Mouse (Mus musculus): ENCODE measurements around the gene Rtn4. TPM values are rescaled to one million over a fixed set of nuclear protein-coding genes. Genes with fewer than 3 reads are reported as not detected.
A peak's percentile ranks its signal among the peaks of the same experiment; 100 is the strongest.

The Rtn4 gene
- polyA plus RNA-seq, 1 experiment, result 72.2 TPM

- Histone ChIP-seq H3K27ac (ENCODE audit: insufficient read depth, low read depth, low read length) (no peak overlapping the region), H3K4me3 (ENCODE audit: insufficient read depth, low read depth, low read length) (no peak overlapping the region), H3K27me3 (replicated peaks; ENCODE audit: control insufficient read depth, insufficient read depth, low read length) (no peaks in the 10 kb centered on the region), H3K4me1 (ENCODE audit: control insufficient read depth, insufficient read depth, low read length) (peaks cover under 1% of the 10 kb centered on the region), H3K36me3 (ENCODE audit: control insufficient read depth, insufficient read depth, low read length) (no peaks in the 10 kb centered on the region)
- DNase-seq, result no peak
- TF ChIP-seq POLR2A (IDR thresholded peaks at IDR 0.05; ENCODE audit: low read depth, low read length) (no peak), CTCF (conservative IDR thresholded peaks at IDR 0.05; ENCODE audit: insufficient read depth, insufficient read length, low read depth, low read length) (no peak; the same call in 1 of the 2 replicates)
These were observed 16.8 kb downstream of the Rtn4 start for GRCm38 (mm10) chr11:29709512-29709911.

DNA sequence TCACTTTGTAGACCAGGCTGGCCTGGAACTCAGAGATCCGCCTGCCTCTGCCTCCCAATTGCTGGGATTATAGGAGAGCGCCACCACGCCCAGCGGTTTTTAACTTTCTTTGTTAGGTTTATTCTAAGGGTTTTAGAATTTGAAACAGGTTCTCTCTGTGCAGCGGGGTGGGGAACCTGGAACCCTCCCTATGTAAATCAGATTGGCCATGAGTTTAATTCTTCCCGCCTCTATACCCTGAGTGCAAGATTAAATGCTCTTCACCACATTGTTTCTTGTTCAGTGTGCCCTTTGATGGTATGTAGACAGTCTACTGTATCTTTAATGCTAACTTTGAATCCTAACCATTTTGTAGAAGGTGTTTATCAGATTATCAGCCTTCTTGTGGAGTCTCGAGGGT lies 21.4 kb downstream of the Rtn4 start:
- 89% methylated on average over 7 of the region's 7 CpGs for WGBS
- no peak for DNase-seq
- H3K27ac ChIP-seq (ENCODE audit: insufficient read depth, low read depth, low read length), result no peak overlapping the region
- peaks cover 5% of the 10 kb centered on the region for H3K4me1 ChIP-seq (ENCODE audit: control insufficient read depth, insufficient read depth, low read length)
- H3K27me3 ChIP-seq (replicated peaks; ENCODE audit: control insufficient read depth, insufficient read depth, low read length), result no peaks in the 10 kb centered on the region
- no peak overlapping the region for H3K4me3 ChIP-seq (ENCODE audit: insufficient read depth, low read depth, low read length)
- H3K36me3 ChIP-seq (ENCODE audit: control insufficient read depth, insufficient read depth, low read length), result no peaks in the 10 kb centered on the region
- no peak for TF ChIP-seq POLR2A (IDR thresholded peaks at IDR 0.05; ENCODE audit: low read depth, low read length)
- TF ChIP-seq CTCF (conservative IDR thresholded peaks at IDR 0.05; ENCODE audit: insufficient read depth, insufficient read length, low read depth, low read length), result no peak

GRCm38 (mm10) chr11:29714789-29715188 lies 22.0 kb downstream of the Rtn4 start:
- 72% methylated on average over 2 of the region's 2 CpGs for WGBS

GRCm38 (mm10) chr11:29715499-29715898 lies 22.8 kb downstream of the Rtn4 start:
- 73% methylated on average over 3 of the region's 3 CpGs for WGBS
- Histone ChIP-seq H3K4me3 (ENCODE audit: insufficient read depth, low read depth, low read length) (no peak overlapping the region), H3K4me1 (ENCODE audit: control insufficient read depth, insufficient read depth, low read length) (peaks cover 5% of the 10 kb centered on the region), H3K27ac (ENCODE audit: insufficient read depth, low read depth, low read length) (no peak overlapping the region), H3K36me3 (ENCODE audit: control insufficient read depth, insufficient read depth, low read length) (no peaks in the 10 kb centered on the region), H3K27me3 (replicated peaks; ENCODE audit: control insufficient read depth, insufficient read depth, low read length) (no peaks in the 10 kb centered on the region)
- no peak for DNase-seq
- TF ChIP-seq POLR2A (IDR thresholded peaks at IDR 0.05; ENCODE audit: low read depth, low read length) (no peak), CTCF (conservative IDR thresholded peaks at IDR 0.05; ENCODE audit: insufficient read depth, insufficient read length, low read depth, low read length) (no peak)

More at GRCm38 (mm10) chr11:29714789-29715188, 22.0 kb downstream of the Rtn4 start:
- no peaks in the 10 kb centered on the region for H3K36me3 ChIP-seq (ENCODE audit: control insufficient read depth, insufficient read depth, low read length)
- no peaks in the 10 kb centered on the region for H3K27me3 ChIP-seq (replicated peaks; ENCODE audit: control insufficient read depth, insufficient read depth, low read length)
- peaks cover 5% of the 10 kb centered on the region for H3K4me1 ChIP-seq (ENCODE audit: control insufficient read depth, insufficient read depth, low read length)
- no peak overlapping the region for H3K4me3 ChIP-seq (ENCODE audit: insufficient read depth, low read depth, low read length)
- DNase-seq, result peak; percentile 66
- no peak overlapping the region for H3K27ac ChIP-seq (ENCODE audit: insufficient read depth, low read depth, low read length)
- peak; percentile 22; the same call in 1 of the 2 replicates for TF ChIP-seq CTCF (conservative IDR thresholded peaks at IDR 0.05; ENCODE audit: insufficient read depth, insufficient read length, low read depth, low read length)
- no peak for TF ChIP-seq POLR2A (IDR thresholded peaks at IDR 0.05; ENCODE audit: low read depth, low read length)

DNA sequence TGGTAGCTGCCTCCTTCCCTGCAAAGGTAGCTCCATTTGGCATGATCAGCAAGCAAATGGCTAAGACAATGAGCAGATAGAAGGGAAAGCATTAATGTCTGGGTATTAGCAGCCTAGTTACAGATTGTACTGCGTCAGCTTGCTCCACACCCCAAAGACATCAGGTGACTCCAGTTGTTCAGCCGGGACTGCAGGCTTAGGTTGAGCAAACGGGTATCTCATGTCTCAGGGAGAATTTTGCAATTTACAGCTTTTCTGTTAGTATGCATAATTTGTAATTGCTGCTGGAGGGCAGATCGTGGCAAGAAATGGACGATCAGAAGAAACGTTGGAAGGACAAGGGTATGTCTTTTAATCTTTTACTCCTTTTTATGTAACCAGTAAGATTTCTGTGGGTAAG lies 25.8 kb downstream of the Rtn4 start:
- Histone ChIP-seq H3K4me1 (ENCODE audit: control insufficient read depth, insufficient read depth, low read length) (peaks cover 7% of the 10 kb centered on the region), H3K4me3 (ENCODE audit: insufficient read depth, low read depth, low read length) (peak overlapping the region; percentile 30), H3K36me3 (ENCODE audit: control insufficient read depth, insufficient read depth, low read length) (no peaks in the 10 kb centered on the region), H3K27me3 (replicated peaks; ENCODE audit: control insufficient read depth, insufficient read depth, low read length) (no peaks in the 10 kb centered on the region), H3K27ac (ENCODE audit: insufficient read depth, low read depth, low read length) (peak overlapping the region; percentile 64; the same call in 1 of the 2 replicates)
- WGBS, result 21% methylated on average over 6 of the region's 6 CpGs
- peak; percentile 69 for DNase-seq
- TF ChIP-seq CTCF (conservative IDR thresholded peaks at IDR 0.05; ENCODE audit: insufficient read depth, insufficient read length, low read depth, low read length) (no peak), POLR2A (IDR thresholded peaks at IDR 0.05; ENCODE audit: low read depth, low read length) (no peak)

DNA sequence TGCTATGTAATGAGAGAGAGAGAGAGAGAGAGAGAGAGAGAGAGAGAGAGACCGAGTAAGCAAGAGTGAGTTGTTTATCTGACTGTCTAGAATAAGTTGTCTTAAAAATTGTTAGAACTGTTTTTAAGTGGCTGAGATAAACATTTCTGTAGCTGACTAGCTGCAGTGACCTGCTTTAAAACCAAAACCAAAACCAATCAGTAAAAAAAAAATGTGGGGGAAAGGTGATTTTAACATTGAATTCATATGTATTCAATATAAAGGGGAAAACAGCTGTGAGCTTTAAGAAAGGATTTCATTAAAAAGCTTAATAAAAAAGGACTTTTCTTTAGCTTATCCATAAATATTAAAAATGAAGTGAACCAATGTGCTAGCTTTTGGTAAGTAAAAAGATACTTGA lies 26.9 kb downstream of the Rtn4 start:
- no peak for DNase-seq
- peaks cover 7% of the 10 kb centered on the region for H3K4me1 ChIP-seq (ENCODE audit: control insufficient read depth, insufficient read depth, low read length)
- H3K27me3 ChIP-seq (replicated peaks; ENCODE audit: control insufficient read depth, insufficient read depth, low read length), result no peaks in the 10 kb centered on the region
- H3K36me3 ChIP-seq (ENCODE audit: control insufficient read depth, insufficient read depth, low read length), result no peaks in the 10 kb centered on the region
- TF ChIP-seq CTCF (conservative IDR thresholded peaks at IDR 0.05; ENCODE audit: insufficient read depth, insufficient read length, low read depth, low read length) (no peak), POLR2A (IDR thresholded peaks at IDR 0.05; ENCODE audit: low read depth, low read length) (no peak)
- H3K27ac ChIP-seq (ENCODE audit: insufficient read depth, low read depth, low read length), result no peak overlapping the region
- H3K4me3 ChIP-seq (ENCODE audit: insufficient read depth, low read depth, low read length), result no peak overlapping the region
- 48% methylated on average over 1 of the region's 1 CpGs for WGBS

- Histone ChIP-seq H3K27ac (ENCODE audit: insufficient read depth, low read depth, low read length) (no peak overlapping the region), H3K4me3 (ENCODE audit: insufficient read depth, low read depth, low read length) (no peak overlapping the region), H3K36me3 (ENCODE audit: control insufficient read depth, insufficient read depth, low read length) (no peaks in the 10 kb centered on the region), H3K27me3 (replicated peaks; ENCODE audit: control insufficient read depth, insufficient read depth, low read length) (no peaks in the 10 kb centered on the region), H3K4me1 (ENCODE audit: control insufficient read depth, insufficient read depth, low read length) (peaks cover 2% of the 10 kb centered on the region; the same call in 1 of the 2 replicates)
- WGBS, result 97% methylated on average over 2 of the region's 2 CpGs
- DNase-seq, result no peak
- TF ChIP-seq CTCF (conservative IDR thresholded peaks at IDR 0.05; ENCODE audit: insufficient read depth, insufficient read length, low read depth, low read length) (no peak), POLR2A (IDR thresholded peaks at IDR 0.05; ENCODE audit: low read depth, low read length) (no peak)
These were observed 31.5 kb downstream of the Rtn4 start for GRCm38 (mm10) chr11:29724213-29724612.
